Mouse (Mus musculus) layer of hippocampus, adult 11-12 months (tissue): ENCODE results near the gene Slc25a48.

Experiments
- DNase-seq: peaks from one replicate; pipeline ENCODE4 v3.0.0; 2022; ENCODE audit warnings: low spot score

Gene Slc25a48

GRCm38 (mm10) chr13:56438211-56439075 is at the start of gene Slc25a48:
Slc25a48 (plus strand) TSS chr13:56438355.
- no peak for DNase-seq

DNA sequence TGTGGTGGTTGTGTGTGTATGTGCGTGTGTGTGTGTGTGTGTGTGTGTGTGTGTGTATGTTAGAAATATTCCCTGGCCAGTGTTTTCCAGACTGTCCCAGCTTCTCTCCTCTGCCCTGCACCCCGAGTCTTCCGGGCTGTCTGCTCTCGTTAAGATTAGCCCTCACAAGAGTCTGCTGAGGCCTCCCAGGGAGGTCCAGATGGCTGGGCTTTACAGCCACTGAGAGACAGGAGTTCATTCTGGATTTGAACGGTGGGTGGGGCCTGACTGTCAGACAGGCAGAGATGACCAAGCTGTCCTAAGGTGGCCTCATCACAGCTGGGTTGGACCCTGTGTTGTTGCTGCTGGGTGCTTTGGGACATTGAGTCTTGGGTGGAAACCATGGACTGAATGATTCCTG is 40.6 kb upstream of the Slc25a48 start:
- no peak for DNase-seq

- no peak for DNase-seq
Observed at GRCm38 (mm10) chr13:56401186-56401585, 37.0 kb upstream of the Slc25a48 start.

GRCm38 (mm10) chr13:56403381-56404086 is 34.6 kb upstream of the Slc25a48 start:
- no peak for DNase-seq

GRCm38 (mm10) chr13:56404511-56405140 is 33.5 kb upstream of the Slc25a48 start:
- no peak for DNase-seq

GRCm38 (mm10) chr13:56412286-56412873 is 25.8 kb upstream of the Slc25a48 start:
- no peak for DNase-seq

- no peak for DNase-seq
Observed at GRCm38 (mm10) chr13:56418685-56419483, 19.3 kb upstream of the Slc25a48 start.

DNA sequence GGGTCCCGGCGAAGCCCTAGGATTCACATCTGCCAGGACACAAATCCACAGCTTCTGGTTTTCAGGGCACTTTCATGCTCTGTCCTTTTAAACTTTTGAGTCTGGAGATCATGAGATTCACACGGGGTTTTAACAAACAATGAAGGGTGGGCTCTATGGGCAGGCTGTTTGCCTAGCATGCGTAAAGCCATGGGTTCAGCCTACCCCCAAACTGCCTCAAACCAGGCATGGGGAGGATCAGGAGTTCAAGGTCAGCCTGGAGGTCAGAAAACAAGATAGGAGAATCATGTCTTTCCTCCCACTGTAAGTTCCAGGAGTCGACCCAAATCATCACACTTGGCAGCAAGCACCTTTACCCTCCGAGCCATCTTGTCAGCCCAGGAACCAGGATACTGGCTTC is 18.6 kb upstream of the Slc25a48 start:
- no peak for DNase-seq

DNA sequence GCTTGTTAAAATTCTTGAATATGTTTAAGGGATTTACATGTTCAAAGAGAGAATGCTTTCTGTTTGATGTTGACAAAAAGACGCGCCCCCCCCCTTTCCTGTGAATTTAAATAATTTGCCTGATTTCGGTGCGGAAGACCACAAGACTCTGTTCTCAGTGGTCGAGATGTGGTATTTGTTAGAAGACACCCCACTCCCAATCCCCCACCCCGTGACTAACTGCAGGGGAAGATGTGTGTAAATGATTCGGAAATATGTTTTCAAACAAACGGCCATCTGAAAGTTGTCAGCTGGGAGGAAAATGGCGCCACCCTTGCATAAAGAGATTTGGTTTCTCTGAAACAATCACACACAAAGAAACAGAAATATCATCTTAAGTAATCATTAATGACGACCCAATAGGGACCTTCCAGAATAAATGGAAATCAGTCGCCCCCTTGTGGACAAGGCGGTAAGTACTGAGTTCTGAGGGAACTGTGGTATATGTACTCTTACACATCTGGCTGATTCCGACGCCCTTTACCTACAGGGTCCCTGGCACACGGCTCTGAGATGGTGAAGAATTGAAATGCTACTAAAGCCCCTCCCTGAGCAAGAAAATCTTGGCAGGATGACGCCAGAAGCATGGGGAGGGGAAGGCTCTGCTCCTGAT is 16.0 kb upstream of the Slc25a48 start:
- peak; percentile 79 for DNase-seq

DNA sequence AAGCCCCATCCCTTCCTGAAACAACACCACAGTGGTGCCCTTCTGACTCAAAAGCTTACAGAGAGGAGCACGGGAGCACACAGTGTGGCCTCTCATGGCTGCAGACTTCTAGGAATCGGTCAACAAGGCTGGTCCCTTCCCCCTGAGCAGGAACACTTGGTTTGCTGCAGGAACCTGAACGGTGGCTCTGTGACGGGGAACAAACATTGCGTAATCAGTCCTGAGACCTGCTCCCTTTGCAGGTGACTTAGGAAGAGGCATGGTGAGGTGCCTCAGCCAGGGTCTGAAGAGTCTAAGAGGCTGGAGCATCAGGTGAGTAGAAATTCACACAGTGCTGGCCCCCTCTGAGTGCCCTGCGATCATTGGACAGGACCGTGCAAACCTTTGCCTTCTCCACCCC is 12.2 kb upstream of the Slc25a48 start:
- DNase-seq = no peak

- DNase-seq = no peak
Observed at GRCm38 (mm10) chr13:56426365-56426764, 11.8 kb upstream of the Slc25a48 start, which contains the start of gene Gm3045. Gm3045 (plus strand) TSS chr13:56426594.

GRCm38 (mm10) chr13:56428724-56429500 is 9.2 kb upstream of the Slc25a48 start:
- peak; percentile 78 for DNase-seq

- DNase-seq = no peak
Observed at GRCm38 (mm10) chr13:56432496-56432895, 5.7 kb upstream of the Slc25a48 start.

DNA sequence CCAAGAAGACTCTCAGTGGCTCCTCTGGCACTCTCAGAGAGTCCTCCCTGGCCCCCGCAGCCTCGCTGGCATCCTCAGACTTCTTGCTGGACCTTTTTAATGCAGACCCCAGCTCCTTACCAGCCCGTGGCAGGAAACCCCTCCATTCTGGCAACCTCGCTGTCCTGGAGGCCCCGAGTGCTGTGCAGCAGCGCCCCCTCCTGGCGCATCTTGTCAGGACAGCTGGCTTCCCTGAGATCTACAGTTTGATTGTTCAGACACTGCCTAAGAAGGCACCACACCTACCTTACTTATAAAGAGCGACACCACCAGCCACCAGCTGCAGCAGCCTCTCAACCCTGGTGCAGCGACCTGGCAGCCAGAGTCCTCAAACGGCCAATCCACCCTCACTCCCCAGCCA is 4.7 kb upstream of the Slc25a48 start:
- DNase-seq = peak; percentile 73

DNA sequence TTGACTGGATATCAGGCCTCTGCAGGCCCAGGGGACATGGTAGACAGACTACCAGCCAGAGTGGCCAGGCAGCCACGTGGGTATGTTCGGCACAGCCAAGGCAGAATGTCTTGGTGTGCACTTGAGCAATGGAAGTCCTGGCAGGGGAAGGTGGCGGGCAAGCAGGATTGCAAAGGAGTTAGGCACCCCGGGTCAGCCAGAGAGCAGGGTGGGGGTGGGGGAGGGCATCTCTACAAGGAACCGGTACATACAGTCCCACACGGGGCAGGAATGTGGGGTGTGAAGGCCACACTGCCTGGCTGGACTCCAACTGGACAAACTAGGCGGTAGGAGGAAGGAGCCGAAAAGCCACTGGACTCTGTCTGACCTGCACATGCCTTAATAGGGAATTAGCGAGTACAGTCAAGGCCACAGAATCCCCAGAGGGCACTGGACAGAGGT is 3.8 kb upstream of the Slc25a48 start:
- no peak for DNase-seq

GRCm38 (mm10) chr13:56435615-56436287 is 2.4 kb upstream of the Slc25a48 start:
- DNase-seq = no peak

- DNase-seq = no peak
Observed at GRCm38 (mm10) chr13:56443411-56443810, 5.3 kb downstream of the Slc25a48 start.

DNA sequence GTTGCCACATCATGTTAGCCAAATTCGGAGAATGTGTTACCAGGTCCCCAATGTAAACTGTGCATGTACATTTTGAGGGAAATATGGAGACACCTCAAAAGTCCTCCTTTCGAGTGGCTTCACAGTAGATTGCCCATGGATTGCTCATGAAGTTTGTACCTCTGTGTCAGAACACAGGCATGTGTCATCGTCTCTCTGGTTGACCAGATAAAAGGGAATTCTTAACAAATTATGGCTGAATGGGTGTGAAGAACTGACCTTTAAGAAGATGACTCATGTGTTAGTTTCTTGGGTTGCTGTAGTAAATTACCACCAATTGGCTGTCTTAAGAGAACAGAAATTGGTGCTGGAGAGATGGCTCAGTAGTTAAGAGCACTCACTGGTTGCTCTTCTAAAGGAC is 6.0 kb downstream of the Slc25a48 start:
- DNase-seq = no peak

GRCm38 (mm10) chr13:56444996-56445395 is 6.8 kb downstream of the Slc25a48 start:
- DNase-seq = no peak
